Mouse (Mus musculus) megakaryocyte-erythroid progenitor cell, adult 5-6 weeks (primary cell): ENCODE data around the gene Olfr1423. TPM values are rescaled to one million over a fixed set of nuclear protein-coding genes. Genes with fewer than 3 reads are reported as not detected.
"Not testable (repeated sequence)": the region's sequence is repeated elsewhere in the genome, so short reads cannot be mapped to it uniquely, and the experiment has no call there.

ENCODE experiments used
- ATAC-seq: replicated peaks from 2 replicates; pipeline ENCODE4 v1.8.0; 2016; ENCODE audit warnings: mild to moderate bottlenecking, inconsistent platforms; ENCODE audit not compliant: severe bottlenecking, poor library complexity, low FRiP score, low TSS enrichment
- total RNA-seq, 2 experiments: library from RNA; stranded (forward) in 1 of 2; stranded (reverse) in 1 of 2; fragments of 200-1000, 215-1000 nt in 1 of 2; fragments of >200 nt in 1 of 2; fragmentation: Nextera tagmentation in 1 of 2; gene quantifications; 2 replicates each; pipeline ENCODE4 v1.2.3; 2014 to 2017

Olfr1423 gene
- total RNA-seq (2014; fragmentation: Nextera tagmentation) (not detected in 2 replicates), total RNA-seq (2017) (not detected in 2 replicates)

- no peak for ATAC-seq
Measured at GRCm38 (mm10) chr19:12041217-12041616, at the start of gene Olfr1423. Gene Olfr1423, minus strand, starts transcription at chr19:12041317.

GRCm38 (mm10) chr19:12077631-12078030 is 36.5 kb upstream of the Olfr1423 start, which contains the start of gene Olfr1425:
Gene Olfr1425, minus strand, starts transcription at chr19:12077731.
- ATAC-seq: not testable (repeated sequence)

- not testable (repeated sequence) for ATAC-seq
Measured at GRCm38 (mm10) chr19:12069546-12069945, 28.4 kb upstream of the Olfr1423 start.

GRCm38 (mm10) chr19:12067806-12068205 is 26.7 kb upstream of the Olfr1423 start:
- not testable (repeated sequence) for ATAC-seq

GRCm38 (mm10) chr19:12062582-12062981 is 21.5 kb upstream of the Olfr1423 start, which contains the start of gene Olfr1424:
Gene Olfr1424, minus strand, starts transcription at chr19:12062682.
- ATAC-seq: not testable (repeated sequence)

- ATAC-seq: no peak
Measured at GRCm38 (mm10) chr19:12043163-12043562, 2.0 kb upstream of the Olfr1423 start.

- ATAC-seq: no peak
Measured at GRCm38 (mm10) chr19:12037727-12038126, 3.4 kb downstream of the Olfr1423 start.

- ATAC-seq: no peak
Measured at GRCm38 (mm10) chr19:12026606-12027005, 14.5 kb downstream of the Olfr1423 start.

- ATAC-seq: no peak
Measured at GRCm38 (mm10) chr19:12025333-12025732, 15.8 kb downstream of the Olfr1423 start.

- ATAC-seq: no peak
Measured at GRCm38 (mm10) chr19:12024149-12024548, 17.0 kb downstream of the Olfr1423 start.

GRCm38 (mm10) chr19:12016192-12016591 is 24.9 kb downstream of the Olfr1423 start:
- no peak for ATAC-seq

- no peak for ATAC-seq
Measured at GRCm38 (mm10) chr19:12015708-12016107, 25.4 kb downstream of the Olfr1423 start.

- no peak for ATAC-seq
Measured at GRCm38 (mm10) chr19:12013228-12013627, 27.9 kb downstream of the Olfr1423 start.

- no peak for ATAC-seq
Measured at GRCm38 (mm10) chr19:12012615-12013014, 28.5 kb downstream of the Olfr1423 start.

- peak; percentile 45 for ATAC-seq
Measured at GRCm38 (mm10) chr19:12011560-12012556, 29.3 kb downstream of the Olfr1423 start.

- ATAC-seq: peak; percentile 28
Measured at GRCm38 (mm10) chr19:12010916-12011559, 30.1 kb downstream of the Olfr1423 start.

- peak; percentile 4; the same call in 1 of the 2 replicates for ATAC-seq
Measured at GRCm38 (mm10) chr19:12010281-12010771, 30.8 kb downstream of the Olfr1423 start.

GRCm38 (mm10) chr19:12009501-12010280 is 31.4 kb downstream of the Olfr1423 start:
- ATAC-seq: peak; percentile 29
